Mouse (Mus musculus) lung, adult 2 months (tissue): ENCODE data around the gene E2f6.

Experiments
- CTCF ChIP-seq: fragments of 200-500 bp; IDR thresholded peaks from 2 replicates; pipeline ENCODE4 v1.5.1; 2011; ENCODE audit warnings: mild to moderate bottlenecking, low read length, control low read depth; ENCODE audit not compliant: insufficient read depth
- POLR2A ChIP-seq: fragments of 200-500 bp; IDR thresholded peaks from 2 replicates; pipeline ENCODE4 v1.6.1; 2011; ENCODE audit warnings: low read depth, mild to moderate bottlenecking, control low read depth, low read length, borderline replicate concordance; ENCODE audit errors: extremely low read depth

DNA sequence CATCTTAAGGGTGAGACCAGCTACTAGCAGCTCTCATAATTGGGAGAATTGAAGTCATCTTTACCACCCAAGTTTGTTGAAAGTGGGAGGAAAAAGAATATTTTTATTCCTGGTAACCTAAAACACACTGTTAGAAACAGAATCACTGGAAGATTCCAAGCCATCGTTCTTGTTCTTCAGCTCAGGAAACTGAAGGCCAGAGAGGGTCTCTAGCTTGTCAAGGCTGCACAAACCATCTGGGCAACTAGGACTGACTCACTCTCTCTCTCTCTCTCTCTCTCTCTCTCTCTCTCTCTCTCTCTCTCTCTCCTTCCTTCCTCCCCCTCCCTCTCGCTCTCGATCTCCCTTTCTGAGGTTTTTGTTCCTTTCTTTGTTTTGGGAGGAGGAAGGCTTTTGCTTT, 50.2 kb downstream of the E2f6 start:
- TF ChIP-seq CTCF, result no peak
- no peak for TF ChIP-seq POLR2A
